Mouse (Mus musculus) stomach, embryonic 16.5 days (tissue): ENCODE measurements at regions not wholly inside any gene's neighbourhood (a gene's known extent, or its start where the extent isn't known, plus 50 kb on each side); places are given as distances from the start of the nearest gene placed in this dataset.

Source experiments
- ATAC-seq: fragments of 200-750 bp; cut with Nextera tagmentation; 2 replicates; pipeline ENCODE4 v1.8.0; 2017; ENCODE audit warnings: moderate number of reproducible peaks, moderate TSS enrichment; ENCODE audit not compliant: insufficient read depth, low FRiP score
- H3K27ac ChIP-seq: fragments of 300-500 bp; sonication (generic); 2 replicates; pipeline ENCODE4 v1.5.1; 2014; ENCODE audit warnings: low read length
- H3K27me3 ChIP-seq: fragments of 300-500 bp; sonication (generic); 2 replicates; pipeline ENCODE4 v1.6.1; 2014; ENCODE audit warnings: low read length, control low read depth, mixed read lengths; ENCODE audit not compliant: control insufficient read depth, insufficient read depth
- H3K36me3 ChIP-seq: fragments of 300-500 bp; sonication (generic); 2 replicates; pipeline ENCODE4 v1.6.1; 2014; ENCODE audit warnings: low read length; ENCODE audit not compliant: control insufficient read depth, insufficient read depth
- H3K4me1 ChIP-seq: fragments of 300-500 bp; sonication (generic); 2 replicates; pipeline ENCODE4 v1.6.1; 2014; ENCODE audit warnings: low read length, control low read depth, mixed read lengths; ENCODE audit not compliant: control insufficient read depth, insufficient read depth
- H3K4me2 ChIP-seq: fragments of 300-500 bp; sonication (generic); 2 replicates; pipeline ENCODE4 v1.6.1; 2014; ENCODE audit warnings: low read depth, low read length, mixed read lengths
- H3K4me3 ChIP-seq: fragments of 300-500 bp; sonication (generic); replicated peaks from 2 replicates; pipeline ENCODE4 v1.5.1; 2014; ENCODE audit warnings: mild to moderate bottlenecking, low read length
- H3K9ac ChIP-seq: fragments of 300-500 bp; sonication (generic); 2 replicates; pipeline ENCODE4 v1.6.1; 2014; ENCODE audit warnings: low read length
- H3K9me3 ChIP-seq: fragments of 300-500 bp; sonication (generic); replicated peaks from 2 replicates; pipeline ENCODE4 v1.6.1; 2016; ENCODE audit warnings: low read length, control low read depth; ENCODE audit not compliant: control insufficient read depth
- WGBS: fragments of 180-500 bp; shearing (Covaris S2); extraction: QIAGEN DNeasy Blood & Tissue Kit; methylation state at CpG from one replicate; pipeline ENCODE4 v1.1.7; 2014; 5-methylcytosine and 5-hydroxymethylcytosine counted together

- no peak overlapping the region for H3K4me2 ChIP-seq
- 87% methylated on average over 7 of the region's 7 CpGs for WGBS
- no peak overlapping the region for H3K27ac ChIP-seq
- 0 out of 2 replicates have a peak, but pooled peaks cover 8% of the 10 kb centered on the region for H3K4me1 ChIP-seq
- H3K27me3 ChIP-seq, result no peaks in the 10 kb centered on the region
- H3K9ac ChIP-seq, result no peak overlapping the region
- no peak overlapping the region for H3K4me3 ChIP-seq
- H3K9me3 ChIP-seq, result no peaks in the 10 kb centered on the region
- no peaks in the 10 kb centered on the region for H3K36me3 ChIP-seq
- no peak for ATAC-seq
Observed at GRCm38 (mm10) chr15:97605791-97606190, 99.8 kb downstream of the Rpap3 start.

GRCm38 (mm10) chr15:97603492-97603891 is 102.1 kb downstream of the Rpap3 start:
- Histone ChIP-seq H3K9ac (no peak overlapping the region), H3K4me2 (no peak overlapping the region), H3K4me3 (no peak overlapping the region), H3K4me1 (0 out of 2 replicates have a peak, but pooled peaks cover 8% of the 10 kb centered on the region), H3K9me3 (no peaks in the 10 kb centered on the region), H3K36me3 (no peaks in the 10 kb centered on the region), H3K27me3 (no peaks in the 10 kb centered on the region), H3K27ac (no peak overlapping the region)
- WGBS, result 52% methylated on average over 6 of the region's 6 CpGs
- no peak for ATAC-seq

GRCm38 (mm10) chr15:97598270-97598669 is 107.4 kb downstream of the Rpap3 start:
- Histone ChIP-seq H3K9ac (no peak overlapping the region), H3K27ac (no peak overlapping the region), H3K4me1 (peaks cover 8% of the 10 kb centered on the region; the same call in 1 of the 2 replicates), H3K9me3 (no peaks in the 10 kb centered on the region), H3K4me2 (no peak overlapping the region), H3K36me3 (no peaks in the 10 kb centered on the region), H3K27me3 (no peaks in the 10 kb centered on the region), H3K4me3 (no peak overlapping the region)
- ATAC-seq, result no peak
- WGBS, result 66% methylated on average over 8 of the region's 8 CpGs

GRCm38 (mm10) chr15:97596514-97597081 is 109.0 kb downstream of the Rpap3 start:
- 40% methylated on average over 8 of the region's 8 CpGs for WGBS
- H3K4me3 ChIP-seq, result no peak overlapping the region

GRCm38 (mm10) chr15:97595284-97595796 is 110.3 kb downstream of the Rpap3 start:
- H3K9me3 ChIP-seq, result no peaks in the 10 kb centered on the region
- H3K9ac ChIP-seq, result no peak overlapping the region
- peaks cover 8% of the 10 kb centered on the region; the same call in 1 of the 2 replicates for H3K4me1 ChIP-seq
- no peak overlapping the region for H3K4me3 ChIP-seq
- no peak overlapping the region for H3K4me2 ChIP-seq
- WGBS, result 71% methylated on average over 6 of the region's 6 CpGs
- H3K27ac ChIP-seq, result no peak overlapping the region
- ATAC-seq, result no peak
- no peaks in the 10 kb centered on the region for H3K27me3 ChIP-seq
- no peaks in the 10 kb centered on the region for H3K36me3 ChIP-seq

More at GRCm38 (mm10) chr15:97596514-97597081, 109.0 kb downstream of the Rpap3 start:
- H3K4me2 ChIP-seq, result no peak overlapping the region
- H3K9me3 ChIP-seq, result no peaks in the 10 kb centered on the region
- no peak overlapping the region for H3K27ac ChIP-seq
- no peaks in the 10 kb centered on the region for H3K36me3 ChIP-seq
- peaks cover 8% of the 10 kb centered on the region; the same call in 1 of the 2 replicates for H3K4me1 ChIP-seq
- H3K27me3 ChIP-seq, result no peaks in the 10 kb centered on the region
- no peak overlapping the region for H3K9ac ChIP-seq
- ATAC-seq, result peak; percentile 26; the same call in 1 of the 2 replicates

- no peak overlapping the region for H3K4me2 ChIP-seq
- no peaks in the 10 kb centered on the region for H3K36me3 ChIP-seq
- peaks cover 8% of the 10 kb centered on the region; the same call in 1 of the 2 replicates for H3K4me1 ChIP-seq
- 53% methylated on average over 11 of the region's 11 CpGs for WGBS
- no peak overlapping the region for H3K4me3 ChIP-seq
- no peaks in the 10 kb centered on the region for H3K9me3 ChIP-seq
- H3K27ac ChIP-seq, result peak overlapping the region; percentile 18; the same call in 1 of the 2 replicates
- no peak for ATAC-seq
- no peak overlapping the region for H3K9ac ChIP-seq
- H3K27me3 ChIP-seq, result no peaks in the 10 kb centered on the region
Observed at GRCm38 (mm10) chr15:97593781-97594600, 111.6 kb downstream of the Rpap3 start.

- H3K4me1 ChIP-seq, result peaks cover 8% of the 10 kb centered on the region; the same call in 1 of the 2 replicates
- H3K4me2 ChIP-seq, result no peak overlapping the region
- 86% methylated on average over 11 of the region's 11 CpGs for WGBS
- no peak overlapping the region for H3K4me3 ChIP-seq
- ATAC-seq, result no peak
- no peaks in the 10 kb centered on the region for H3K36me3 ChIP-seq
- H3K9ac ChIP-seq, result no peak overlapping the region
- H3K27ac ChIP-seq, result no peak overlapping the region
- H3K27me3 ChIP-seq, result no peaks in the 10 kb centered on the region
- no peaks in the 10 kb centered on the region for H3K9me3 ChIP-seq
Observed at GRCm38 (mm10) chr15:97592786-97593185, 112.8 kb downstream of the Rpap3 start.

GRCm38 (mm10) chr15:97591406-97591805 is 114.2 kb downstream of the Rpap3 start:
- H3K4me3 ChIP-seq, result no peak overlapping the region
- H3K9me3 ChIP-seq, result no peaks in the 10 kb centered on the region
- H3K9ac ChIP-seq, result no peak overlapping the region
- WGBS, result 56% methylated on average over 4 of the region's 4 CpGs
- 0 out of 2 replicates have a peak overlapping the region, but pooled peaks have one; percentile 37 for H3K27ac ChIP-seq
- H3K4me1 ChIP-seq, result no peaks in the 10 kb centered on the region
- no peaks in the 10 kb centered on the region for H3K27me3 ChIP-seq
- H3K4me2 ChIP-seq, result no peak overlapping the region
- no peaks in the 10 kb centered on the region for H3K36me3 ChIP-seq
- ATAC-seq, result no peak

- 51% methylated on average over 7 of the region's 7 CpGs for WGBS
- ATAC-seq, result peak; percentile 53; the same call in 1 of the 2 replicates
- H3K9ac ChIP-seq, result no peak overlapping the region
- no peak overlapping the region for H3K4me3 ChIP-seq
- H3K9me3 ChIP-seq, result no peaks in the 10 kb centered on the region
- no peaks in the 10 kb centered on the region for H3K27me3 ChIP-seq
- H3K4me2 ChIP-seq, result no peak overlapping the region
- H3K4me1 ChIP-seq, result no peaks in the 10 kb centered on the region
- H3K36me3 ChIP-seq, result no peaks in the 10 kb centered on the region
- H3K27ac ChIP-seq, result peak overlapping the region; percentile 54; the same call in 1 of the 2 replicates
Observed at GRCm38 (mm10) chr15:97590732-97591292, 114.8 kb downstream of the Rpap3 start.
